Mouse (Mus musculus) CD4-positive, CD25-positive, alpha-beta regulatory T cell, adult 2 months (primary cell): ENCODE data around the gene Ciita.

ENCODE experiments used
- DNase-seq: peaks from one replicate; pipeline ENCODE4 v3.0.0-alpha.2; 2012; ENCODE audit warnings: low read depth, low spot score

The Ciita gene

DNA sequence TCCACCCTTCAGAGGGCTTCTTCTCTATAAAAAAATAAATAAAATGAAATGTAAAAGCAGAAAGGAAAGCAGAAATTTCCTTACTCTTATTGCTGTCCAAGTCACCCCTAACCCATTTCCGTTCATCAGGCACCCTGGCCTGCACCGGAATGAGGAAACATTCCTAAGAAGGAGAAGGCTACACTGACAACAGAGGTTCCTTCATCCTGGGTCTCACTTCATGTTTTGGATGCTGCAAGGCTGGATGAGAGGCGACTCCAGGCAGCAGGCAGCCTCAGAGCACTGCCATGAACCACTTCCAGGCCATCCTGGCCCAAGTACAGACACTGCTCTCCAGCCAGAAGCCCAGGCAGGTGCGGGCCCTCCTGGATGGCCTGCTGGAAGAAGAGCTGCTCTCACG is at the start of gene Ciita:
Gene Ciita (plus strand): TSS at position 203 of the 400 bp plus-strand sequence.
- no peak for DNase-seq

DNA sequence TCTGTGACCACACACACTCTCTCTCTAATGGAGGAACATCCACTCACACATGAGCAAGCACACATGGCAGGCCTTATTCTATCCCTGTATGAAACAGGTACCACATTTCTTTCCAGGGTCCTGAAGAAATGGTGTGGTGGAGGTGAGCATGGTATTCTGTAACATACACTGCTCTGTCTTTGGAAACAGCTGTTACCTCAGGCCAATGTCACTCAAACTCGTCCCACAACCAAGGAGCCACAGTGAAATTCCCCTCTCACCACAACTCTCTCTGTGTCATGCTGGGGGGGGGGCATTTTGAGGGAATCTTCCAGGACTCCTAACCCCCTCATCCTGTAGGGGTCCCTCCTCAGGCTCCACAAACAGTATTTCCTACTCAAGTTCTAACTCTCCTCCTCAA is 47.9 kb upstream of the Ciita start:
- DNase-seq = no peak

DNA sequence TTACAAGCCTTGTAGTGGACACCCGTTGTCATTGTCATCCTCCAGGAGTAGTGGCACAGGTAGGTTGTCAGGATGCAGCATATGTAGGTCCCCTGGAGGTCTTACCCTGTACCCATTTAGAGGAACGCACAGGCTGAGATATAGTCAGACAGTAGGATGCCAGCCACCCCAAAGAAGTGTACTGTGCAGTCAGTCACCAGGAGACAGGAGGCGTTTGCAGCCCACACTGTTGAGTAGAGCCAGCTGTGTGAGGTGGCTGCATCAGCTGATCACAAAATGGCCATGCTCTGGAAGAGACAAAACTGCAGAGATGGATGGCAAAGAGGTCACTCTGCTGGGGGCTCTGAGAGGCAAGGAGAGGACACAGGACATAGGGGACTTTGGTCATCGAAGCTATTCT is 47.5 kb upstream of the Ciita start:
- no peak for DNase-seq

DNA sequence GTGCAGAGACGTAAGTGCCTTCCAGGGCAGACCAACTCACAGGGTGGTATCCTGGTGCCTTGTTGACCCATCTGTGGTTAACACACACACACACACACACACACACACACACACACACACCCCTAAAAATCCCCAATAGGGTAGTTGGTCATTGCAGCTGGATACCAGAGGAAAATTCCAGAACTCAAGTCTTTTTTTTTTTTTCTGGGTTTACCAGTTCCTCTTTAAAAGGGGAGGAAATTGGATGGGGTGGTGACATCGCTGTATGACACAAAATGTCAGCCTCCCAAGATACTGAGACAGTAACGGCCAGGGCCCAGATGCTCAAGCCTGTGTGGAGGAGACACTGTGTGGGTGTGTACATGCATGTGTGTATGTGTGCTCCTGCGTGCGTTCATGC is 46.5 kb upstream of the Ciita start:
- no peak for DNase-seq

DNA sequence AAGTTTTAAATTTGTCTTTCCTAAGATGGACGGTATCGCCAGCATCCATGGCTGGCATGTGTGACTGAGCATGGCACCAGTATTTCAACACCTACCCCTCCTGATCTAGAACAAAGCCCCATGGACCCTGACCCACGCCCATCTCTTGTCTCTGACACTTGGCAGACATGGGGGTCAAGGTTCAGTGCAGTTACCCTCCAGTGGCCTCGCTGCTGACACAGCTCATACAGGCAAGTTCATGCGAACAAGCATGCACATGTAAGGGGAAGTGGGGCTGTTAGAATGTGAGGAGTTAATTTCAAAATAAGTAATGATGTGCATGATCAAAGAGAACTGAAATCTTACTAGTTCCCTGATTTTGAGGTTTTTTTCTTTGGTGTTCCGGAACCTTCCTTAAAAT is 43.7 kb upstream of the Ciita start:
- no peak for DNase-seq

DNA sequence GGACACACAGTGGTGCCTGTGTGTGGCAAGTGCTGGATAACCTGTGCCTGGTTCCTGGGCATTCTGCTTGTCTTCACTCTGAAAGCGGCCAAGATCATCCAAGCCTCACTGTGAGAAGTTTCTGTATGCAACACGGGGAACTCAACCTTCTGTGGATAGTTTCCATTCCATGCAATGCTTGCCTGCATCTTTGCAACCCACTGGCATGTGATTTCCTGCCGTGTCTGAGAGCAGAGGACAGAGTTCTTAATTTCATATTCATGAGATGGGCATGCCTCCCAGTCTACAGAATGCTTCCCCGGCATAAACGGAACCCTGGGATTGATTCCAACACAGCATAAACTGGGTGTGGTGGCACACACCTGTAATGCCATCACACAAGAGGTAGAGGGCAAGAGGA is 41.8 kb upstream of the Ciita start:
- DNase-seq = no peak

DNA sequence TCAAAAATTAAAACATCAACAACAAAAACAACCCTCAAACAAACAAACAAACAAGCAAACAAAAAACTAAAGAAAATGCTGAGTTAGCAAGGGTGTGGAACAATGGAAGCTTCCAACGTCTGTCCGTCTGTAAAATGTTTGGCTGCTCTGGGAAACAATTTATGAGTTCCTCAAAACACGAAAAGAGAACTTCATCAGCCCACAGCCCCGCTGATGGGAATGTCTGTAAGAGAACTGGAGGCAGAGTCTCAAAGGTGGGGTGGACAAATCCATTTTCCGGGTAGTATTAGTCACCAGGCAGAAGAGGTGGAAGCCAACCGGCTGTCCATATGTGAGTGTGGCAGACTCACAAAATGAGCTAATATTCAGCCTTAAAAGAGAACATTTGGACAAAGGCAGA is 38.5 kb upstream of the Ciita start:
- DNase-seq = no peak

DNA sequence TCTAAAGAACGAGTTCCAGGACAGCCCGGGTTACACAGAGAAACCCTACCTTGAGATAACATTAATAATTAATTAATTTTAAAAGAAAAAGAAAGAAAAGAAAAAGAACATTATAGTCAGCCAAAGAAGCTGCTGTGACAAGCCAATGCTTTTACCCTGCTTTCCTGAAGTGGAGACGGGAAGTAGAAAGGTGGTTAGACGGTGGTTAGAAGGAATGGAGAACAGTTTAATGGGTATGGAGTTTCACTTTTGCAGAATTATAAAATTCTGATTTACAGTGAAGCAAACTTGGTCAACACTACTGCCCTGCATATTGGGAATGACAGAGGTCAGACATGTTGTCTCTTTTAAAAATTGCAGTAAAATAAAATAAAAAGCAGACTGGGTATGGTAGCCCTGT is 38.1 kb upstream of the Ciita start:
- DNase-seq = no peak

DNA sequence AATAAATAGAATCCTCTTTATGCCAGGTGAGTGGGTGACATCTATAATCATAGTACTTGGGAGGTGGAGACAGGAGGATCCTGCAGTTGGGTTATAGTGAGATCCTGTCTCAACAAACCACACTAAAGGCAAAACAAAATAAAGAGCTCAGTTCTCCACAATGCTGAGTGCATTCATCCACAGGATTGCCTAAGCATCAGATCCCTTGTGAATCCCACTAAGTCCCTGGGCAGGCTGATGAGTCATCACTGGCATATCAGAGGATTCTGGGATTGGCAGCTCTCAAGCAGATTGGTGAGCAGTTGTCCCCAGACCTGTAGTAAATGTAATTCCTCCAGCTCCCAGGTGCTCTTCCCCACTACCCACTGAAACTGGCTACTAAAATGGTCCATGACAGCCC is 36.1 kb upstream of the Ciita start:
- DNase-seq = no peak

DNA sequence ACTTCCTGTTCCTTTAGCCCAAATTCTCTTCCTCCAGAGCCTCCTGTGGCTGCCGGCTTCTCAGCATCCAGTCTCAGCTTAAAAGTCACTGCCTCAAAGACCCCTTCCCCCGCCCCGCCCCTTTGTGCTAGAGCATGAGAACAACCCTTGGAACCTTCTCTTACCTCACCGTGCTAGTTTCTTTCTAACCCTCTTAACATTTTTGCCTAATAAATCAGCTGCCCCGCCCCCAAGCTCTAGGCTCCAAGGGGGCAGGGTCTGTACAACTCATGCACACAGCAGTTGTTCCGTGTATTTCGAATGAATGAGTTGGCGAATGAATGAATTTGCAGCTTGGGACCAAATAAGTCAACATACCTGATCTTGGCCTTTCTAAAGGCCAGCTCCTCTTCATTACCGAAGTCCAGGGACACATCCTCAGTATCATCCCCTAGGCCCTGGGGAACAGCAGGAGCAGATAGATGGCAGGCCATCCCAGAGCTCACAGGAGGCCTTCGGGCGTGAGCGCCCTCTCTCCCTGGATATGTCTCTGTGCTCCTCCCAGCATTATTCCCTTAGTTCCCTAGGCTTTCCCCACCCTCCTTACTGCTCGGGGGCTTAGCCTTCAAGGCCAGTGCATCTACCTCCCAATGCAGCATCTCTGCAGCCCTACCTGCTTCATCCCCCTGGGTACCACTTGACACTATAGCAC is 33.1 kb upstream of the Ciita start:
- no peak for DNase-seq

DNA sequence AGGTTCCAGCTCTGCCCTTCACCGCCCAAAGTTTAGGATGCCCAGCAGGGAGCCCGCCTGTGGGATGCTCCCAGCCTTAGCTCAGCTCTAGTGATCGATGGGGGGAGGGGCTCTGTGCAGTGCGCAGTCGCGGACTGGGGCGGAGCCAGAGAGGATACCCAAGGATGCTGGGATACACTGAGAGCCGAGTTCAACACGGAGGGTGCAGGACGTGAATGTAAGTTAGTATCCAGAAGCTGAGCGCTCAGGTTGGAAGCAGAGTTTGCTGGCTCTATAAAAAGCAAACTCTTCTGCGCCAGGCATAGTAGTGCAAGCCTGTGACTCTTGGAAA is 32.6 kb upstream of the Ciita start, which contains the start of gene Tvp23a:
Gene Tvp23a (minus strand): TSS at position 99 of the 331 bp plus-strand sequence.
- DNase-seq = no peak

DNA sequence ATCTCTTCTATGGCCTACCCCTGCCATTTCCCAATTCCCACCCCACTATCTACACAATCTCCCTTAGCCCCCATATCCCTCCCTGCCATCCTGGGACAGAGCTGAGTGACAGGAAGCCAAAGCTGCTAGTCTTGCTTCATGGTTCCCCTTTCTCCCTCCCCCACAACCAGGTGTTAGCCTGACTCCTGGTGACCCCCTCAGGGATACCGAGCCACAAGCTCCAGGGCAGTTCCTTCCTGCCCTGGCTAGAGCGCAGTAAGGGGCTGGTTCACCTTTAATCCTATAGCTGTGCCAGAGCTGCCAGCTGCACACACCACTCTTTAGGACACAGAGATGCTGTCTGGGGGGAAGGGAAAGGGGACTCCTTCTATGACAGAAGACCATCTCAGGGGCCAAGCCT is 32.1 kb upstream of the Ciita start:
- DNase-seq = no peak

DNA sequence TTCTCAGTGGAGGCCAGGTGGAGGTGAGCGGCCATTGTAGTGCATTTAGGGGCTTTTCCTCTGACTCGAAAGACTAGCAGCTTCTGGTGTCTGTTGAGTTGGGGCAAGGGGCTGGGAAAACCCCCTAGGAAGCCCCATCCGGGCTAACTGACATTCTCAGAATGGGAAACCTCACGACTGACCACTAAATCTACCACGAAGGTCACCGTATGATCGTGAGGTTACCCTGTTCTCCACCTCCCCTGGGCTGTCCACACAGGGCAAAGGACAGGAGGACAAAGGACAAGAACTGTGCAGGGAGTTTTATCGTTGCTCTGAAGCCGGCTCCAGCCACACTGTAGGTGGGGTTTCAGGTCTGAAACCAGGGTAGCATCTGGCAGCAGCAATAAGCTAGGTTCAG is 30.9 kb upstream of the Ciita start:
- DNase-seq = no peak

DNA sequence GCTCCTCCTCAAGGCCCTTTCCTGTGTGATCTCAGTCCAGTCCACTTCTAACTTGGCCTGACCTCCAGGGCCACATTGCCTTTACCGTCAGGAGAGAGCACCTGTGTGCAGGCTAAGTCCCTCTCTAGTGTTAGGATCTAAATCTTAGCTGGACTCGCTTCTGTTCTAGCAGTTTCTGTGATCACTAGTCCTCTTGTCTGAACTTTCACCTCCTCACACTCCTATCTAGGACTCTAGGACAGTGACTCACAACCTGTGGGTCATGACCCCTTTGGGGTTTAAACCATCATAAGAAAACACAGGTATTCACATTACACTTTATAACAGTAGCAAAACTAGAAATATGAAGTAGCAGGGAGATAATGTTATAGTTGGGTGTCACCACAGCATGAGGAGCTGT is 28.0 kb upstream of the Ciita start:
- no peak for DNase-seq

DNA sequence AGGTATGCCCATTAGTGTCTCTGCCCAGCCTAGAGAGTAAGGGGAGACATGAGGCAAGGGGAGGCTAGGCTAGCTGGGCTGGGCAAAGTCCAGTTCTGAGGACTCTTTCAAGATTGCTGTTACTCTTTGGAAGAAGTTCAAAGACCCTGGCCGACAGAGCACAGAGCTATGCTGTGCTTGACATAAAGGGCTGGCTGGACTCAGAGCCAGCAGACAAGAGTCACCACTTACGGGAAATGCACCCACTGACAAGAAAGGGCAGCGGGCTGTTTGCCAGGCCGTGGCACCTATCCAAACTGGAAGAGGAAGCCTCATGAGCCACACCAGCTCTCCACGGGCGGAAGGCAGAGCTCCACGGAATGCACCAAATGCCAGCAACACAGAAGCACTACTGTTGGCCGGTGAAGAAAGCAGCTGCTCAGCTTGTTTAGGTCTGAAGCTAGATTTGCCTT is 27.4 kb upstream of the Ciita start:
- DNase-seq = no peak

DNA sequence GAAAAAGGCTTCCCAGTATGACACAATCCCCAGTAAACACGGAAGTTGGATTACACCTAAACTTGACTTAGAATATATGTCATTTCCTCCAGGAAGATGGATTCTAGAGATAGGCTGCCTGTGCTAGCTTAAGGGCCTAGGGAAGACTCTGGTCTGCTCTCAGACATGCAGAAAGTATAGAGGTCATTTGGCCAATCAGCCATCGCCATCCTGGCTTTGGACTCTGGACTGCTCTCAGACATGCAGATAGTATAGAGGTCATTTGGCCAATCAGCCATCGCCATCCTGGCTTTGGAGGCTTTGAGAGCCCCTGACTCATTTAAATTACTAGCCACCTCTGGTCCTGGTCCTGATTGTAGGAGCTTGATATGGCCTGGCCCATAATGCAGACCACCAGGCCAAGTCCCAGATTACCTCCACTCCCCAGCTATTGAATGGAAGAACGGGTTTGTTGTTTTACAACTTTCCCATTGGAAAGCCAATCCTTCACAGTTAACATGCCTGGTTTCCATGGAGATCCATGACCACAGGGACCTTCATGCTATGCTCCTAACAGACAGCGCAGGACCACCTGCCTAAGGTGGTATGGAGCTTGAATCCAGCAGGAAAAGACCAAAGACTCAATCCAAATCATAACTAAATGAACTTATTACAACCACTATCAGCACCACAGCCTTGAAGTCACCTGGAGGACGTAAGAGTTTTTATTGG is 25.8 kb upstream of the Ciita start:
- DNase-seq = no peak

DNA sequence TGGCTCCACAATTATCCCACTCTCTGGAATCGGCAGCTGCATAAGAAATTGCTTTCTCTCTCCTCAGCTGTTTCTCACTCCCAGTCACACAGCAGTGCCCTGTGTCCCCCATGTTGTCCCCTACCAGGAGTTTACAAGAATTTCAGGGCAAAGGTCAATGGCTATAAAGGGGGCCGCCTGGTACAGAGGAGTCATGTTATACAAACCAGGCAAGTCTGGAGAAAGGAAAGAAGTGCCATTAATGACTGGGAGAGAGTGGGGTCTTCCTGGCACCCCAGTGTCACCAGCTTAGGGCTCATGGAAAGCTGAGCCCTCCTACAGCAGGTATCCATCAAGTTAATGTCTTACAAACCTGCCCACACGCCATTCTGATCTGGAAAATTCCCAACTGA is 25.3 kb upstream of the Ciita start:
- no peak for DNase-seq

DNA sequence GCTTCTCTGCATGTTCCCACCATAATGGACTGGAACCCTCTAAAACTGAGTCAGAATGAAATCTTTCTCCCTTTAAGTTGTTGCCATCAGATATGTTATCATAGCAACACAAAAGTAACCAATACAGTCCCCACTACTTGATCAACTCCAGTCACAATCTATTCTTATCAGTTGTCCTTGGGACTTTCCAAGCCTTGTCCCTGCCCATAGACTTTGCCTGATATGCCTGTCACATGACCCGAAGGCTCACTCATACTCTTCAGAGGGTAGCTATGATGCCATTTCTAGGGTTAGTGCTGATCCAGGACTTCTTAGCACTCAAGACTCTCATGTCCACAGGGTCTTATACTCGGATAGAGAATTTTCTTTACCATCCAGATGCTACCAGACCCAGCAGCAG is 19.7 kb upstream of the Ciita start:
- DNase-seq = no peak

DNA sequence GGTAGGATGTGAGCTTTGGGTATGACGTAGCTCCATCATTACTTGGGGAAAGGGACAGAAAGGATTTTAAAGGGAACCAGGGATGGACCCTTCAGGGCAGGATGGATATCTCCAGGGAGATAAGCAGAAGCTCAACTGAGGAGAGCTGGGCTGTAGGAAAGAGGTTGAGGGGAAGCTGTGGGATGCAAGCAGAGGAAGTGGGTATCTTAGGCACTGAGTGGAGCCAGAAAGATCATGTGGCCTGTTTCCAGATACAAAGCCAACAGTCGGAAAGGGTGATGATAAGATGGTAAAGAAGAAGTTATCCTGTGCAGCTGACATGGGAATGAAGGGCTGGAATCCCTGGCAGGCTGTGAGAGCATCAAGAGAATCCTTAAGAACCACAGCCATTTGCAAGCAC is 18.7 kb upstream of the Ciita start:
- no peak for DNase-seq

DNA sequence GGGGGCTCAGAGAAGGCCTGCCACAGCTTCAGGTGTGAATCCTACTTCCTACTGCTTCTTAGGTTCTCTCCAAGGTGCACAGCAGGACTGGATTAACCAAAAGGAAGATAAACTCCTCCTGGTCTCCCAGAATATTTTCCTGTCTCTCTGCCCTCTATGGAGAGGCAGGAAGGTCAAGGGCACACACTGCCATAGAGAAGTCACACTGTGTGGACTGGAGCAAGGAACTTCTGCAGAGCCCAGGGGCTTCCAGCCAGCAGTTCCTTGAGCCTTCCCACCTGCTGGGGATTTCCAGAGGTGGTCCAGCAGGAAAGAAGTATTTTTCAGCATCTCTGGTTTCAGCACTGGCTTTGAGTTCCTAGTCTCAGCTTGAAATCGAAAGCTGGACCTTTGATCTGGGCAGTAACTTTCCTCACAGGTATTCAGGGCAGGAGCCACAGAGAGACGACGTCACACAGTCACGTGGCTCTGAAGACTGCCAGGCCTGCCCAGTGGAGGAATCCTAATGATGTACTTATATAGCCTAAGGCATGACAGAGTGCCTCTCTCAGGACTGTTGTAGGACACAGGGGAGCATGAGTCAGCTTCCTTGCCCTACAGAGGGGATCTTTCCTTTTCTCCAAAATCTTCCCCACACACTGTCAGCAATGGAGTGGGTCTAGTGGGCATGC is 14.7 kb upstream of the Ciita start:
- DNase-seq = no peak

DNA sequence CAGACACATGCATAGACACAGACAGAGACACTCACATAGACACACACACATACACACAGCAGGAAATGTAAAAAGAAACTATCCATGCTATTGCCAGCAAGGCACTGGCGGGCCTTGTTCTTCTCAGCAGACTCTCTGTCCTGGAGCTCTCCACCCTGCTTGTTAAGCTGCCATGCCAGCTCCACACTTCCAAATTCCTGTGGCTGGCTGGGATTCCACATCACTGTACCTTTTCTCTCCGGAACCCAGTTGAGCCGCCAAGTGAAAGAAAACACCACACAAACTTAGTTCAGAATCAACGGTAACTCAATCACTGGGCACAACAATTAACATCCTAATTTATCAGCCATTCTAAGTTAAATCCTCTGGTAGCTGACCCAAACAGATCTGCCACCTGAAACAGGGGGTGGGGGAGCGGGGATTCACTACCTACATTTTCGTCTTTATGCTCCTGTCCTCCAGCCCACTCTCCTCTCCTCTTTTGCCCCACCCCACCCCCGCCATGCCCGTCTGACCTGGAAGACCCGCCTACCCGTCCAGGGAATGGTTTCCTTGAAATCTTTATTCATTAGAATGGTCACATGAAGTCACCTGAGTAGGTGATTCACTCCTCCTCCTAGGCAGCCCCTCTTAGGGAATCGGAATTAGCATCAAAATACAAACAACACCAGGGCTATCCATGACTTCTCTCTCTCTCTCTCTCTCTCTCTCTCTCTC is 12.3 kb upstream of the Ciita start:
- DNase-seq = no peak

DNA sequence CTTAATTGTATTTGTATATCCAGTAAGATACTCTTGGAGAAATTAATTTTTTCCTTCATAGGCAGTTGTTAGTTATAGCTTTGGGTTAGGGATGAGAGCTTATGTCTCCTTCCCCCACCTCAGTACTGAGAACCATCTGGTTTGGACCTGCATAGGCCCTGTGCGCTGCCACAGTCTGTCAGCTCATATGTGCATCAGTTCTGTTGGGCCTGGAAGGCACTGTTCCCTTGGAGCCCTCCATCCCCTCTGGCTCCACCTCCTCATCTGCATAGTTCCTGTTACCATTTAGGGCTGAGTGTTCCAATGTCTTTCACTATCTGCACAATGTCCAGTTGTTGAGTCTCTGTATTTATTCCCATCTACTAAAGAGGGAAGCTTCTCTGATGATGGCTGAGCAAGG is 11.7 kb upstream of the Ciita start:
- DNase-seq = no peak
